Mouse (Mus musculus) T-helper 1 cell (primary cell): Measurements from ENCODE around the gene Mapk7.

Experiments used
- in situ Hi-C: fragments of 300-600 bp; cut with MboI, MseI; formaldehyde crosslinking; loops from one replicate; pipeline ENCODE4 v1.15.1; 2025; ENCODE audit warnings: high pct_unique_total_duplicates

Mapk7 gene

DNA sequence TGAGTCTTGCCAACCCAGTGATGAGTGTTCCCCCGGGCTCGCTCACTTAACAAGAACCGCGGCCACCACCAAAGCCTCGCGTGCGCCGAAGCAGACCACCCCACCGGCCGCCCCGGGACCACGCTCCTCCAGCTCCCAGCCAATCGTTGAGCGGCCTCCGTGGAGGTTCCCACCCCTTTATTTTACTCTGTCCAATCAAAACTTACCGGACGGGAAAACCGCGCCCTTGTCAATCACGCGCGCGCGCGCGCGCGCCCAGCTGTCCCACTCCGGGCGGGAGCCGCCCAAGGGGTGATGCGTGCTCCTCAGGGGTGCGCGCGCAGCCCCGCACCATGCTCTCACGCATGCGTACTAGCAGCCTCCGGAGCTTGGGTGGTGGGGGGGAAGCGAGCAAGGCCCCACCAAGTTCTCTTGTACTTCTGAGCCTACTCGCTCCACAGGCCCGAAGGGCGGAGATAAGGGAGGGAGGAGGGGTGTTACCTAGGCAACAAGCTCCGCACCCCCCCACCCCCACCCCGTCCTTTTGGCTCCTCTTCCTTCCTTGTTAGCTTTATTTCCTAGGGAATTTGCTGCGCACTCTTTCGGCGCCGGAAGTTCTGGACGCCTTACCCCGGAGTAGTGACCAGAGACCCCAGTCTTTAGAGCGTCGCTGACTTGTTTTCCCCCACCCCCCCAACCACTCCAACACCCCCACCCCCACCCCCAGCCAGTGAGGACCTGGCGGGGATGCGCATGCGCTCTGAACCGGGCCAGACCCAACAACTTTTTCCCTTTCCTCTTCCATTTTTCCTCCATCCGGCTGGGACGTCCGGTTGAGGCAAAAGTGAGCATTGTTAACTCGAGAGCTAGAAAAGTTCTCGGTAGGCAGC lies at the start of gene Mapk7:
Mapk7 (minus strand) TSS at position 278 of the 869 bp plus-strand sequence.
- in situ Hi-C loops, result no loop called here

- in situ Hi-C loops, result no loop called here
Measured at GRCm38 (mm10) chr11:61541106-61541505, 46.9 kb upstream of the Mapk7 start.

DNA sequence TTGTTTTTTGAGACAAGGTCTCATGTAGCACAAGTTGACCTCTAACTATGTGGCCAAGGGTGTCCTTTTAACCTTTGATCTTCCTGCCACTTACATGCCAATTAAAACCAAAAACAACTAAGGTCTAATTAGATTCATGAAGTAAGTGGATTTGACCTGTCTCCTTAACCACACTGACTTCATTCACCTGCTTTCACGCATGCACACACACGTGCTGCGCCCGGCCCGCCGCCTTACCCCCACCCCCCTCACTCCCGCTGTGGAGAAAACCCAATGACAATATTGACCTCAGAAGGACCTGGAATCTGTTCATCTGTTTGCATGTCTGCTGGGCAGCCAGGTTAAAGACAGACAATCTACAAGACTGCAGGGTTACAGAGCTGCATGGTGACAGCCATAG lies 46.4 kb upstream of the Mapk7 start:
- in situ Hi-C loops, result no loop called here

GRCm38 (mm10) chr11:61537362-61537761 lies 43.2 kb upstream of the Mapk7 start:
- in situ Hi-C loops, result no loop called here

DNA sequence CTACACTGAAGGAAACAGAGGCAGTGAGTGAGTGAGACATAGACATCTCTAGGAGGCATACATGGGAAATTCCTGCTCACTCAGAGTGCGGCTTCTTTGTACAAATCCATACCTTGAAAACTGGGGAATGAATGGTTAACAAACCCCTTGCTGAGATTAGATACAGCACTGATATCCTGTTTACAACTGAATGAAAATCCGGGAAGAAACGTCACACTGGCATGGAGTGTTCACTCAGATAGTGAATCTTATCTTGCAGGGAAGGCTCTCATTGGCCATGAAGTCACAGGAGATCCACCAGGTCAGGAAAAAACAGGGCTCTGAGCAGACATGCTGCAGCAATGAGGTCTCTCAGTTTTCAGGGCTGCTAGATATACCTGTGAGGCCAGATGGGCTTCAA lies 42.7 kb upstream of the Mapk7 start:
- in situ Hi-C loops, result no loop called here

GRCm38 (mm10) chr11:61535530-61535929 lies 41.3 kb upstream of the Mapk7 start:
- in situ Hi-C loops, result no loop called here

DNA sequence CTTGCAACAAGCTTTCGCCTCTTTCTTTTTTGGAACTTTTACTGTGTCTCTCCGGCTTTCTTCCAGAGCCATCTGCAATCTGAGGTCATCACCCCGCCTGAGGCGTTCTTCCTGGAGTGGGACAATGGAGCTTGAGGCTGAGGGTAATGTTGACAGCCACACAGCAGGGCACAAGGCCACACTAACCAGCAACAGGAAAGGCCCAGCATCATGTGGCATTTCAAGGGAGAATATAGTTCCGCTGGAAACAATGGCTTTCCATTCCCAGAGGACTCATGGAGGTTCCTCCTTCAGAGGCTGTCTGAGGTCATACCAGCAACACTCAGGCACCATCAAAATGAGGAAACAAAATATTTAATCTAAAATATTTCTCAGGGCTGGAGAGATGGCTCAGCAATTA lies 39.4 kb upstream of the Mapk7 start:
- in situ Hi-C loops, result no loop called here

GRCm38 (mm10) chr11:61532820-61533219 lies 38.6 kb upstream of the Mapk7 start:
- in situ Hi-C loops, result no loop called here

GRCm38 (mm10) chr11:61529268-61529713 lies 35.1 kb upstream of the Mapk7 start:
- in situ Hi-C loops, result no loop called here

- in situ Hi-C loops, result no loop called here
Measured at GRCm38 (mm10) chr11:61526872-61527271, 32.7 kb upstream of the Mapk7 start.

DNA sequence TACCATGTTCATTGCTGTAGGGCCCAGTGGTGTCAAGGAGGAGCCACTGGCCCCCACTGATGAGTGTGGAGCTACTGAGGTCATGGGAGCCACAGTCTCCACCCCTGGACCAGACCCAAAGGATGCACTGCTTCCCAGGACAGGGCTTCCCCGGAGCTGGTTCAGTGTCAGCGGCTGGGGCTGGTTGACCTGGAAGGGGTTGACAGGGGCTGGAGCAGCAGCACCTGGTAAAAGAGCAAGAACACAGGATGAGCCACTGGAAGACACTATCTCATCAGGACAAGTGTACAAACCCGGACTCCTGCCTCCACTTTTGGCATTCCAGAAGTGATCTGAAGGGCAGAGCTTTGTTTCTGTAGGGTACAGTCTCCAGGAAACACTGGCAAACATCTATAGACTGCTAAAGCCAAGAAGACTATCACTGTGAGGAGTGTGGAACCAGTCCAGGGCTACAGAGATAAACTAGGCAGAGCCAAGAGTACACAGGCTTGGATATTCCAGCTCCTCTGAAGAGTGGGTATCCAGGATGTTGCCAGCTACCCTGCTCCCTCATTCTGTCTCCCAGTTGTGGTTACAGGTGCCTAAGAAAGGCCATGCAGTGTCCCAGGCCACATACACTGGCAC lies 25.4 kb upstream of the Mapk7 start:
- in situ Hi-C loops, result no loop called here

GRCm38 (mm10) chr11:61518871-61519270 lies 24.7 kb upstream of the Mapk7 start:
- in situ Hi-C loops, result no loop called here

GRCm38 (mm10) chr11:61517971-61518370 lies 23.8 kb upstream of the Mapk7 start:
- in situ Hi-C loops, result no loop called here

GRCm38 (mm10) chr11:61514953-61515352 lies 20.7 kb upstream of the Mapk7 start:
- in situ Hi-C loops, result no loop called here

- in situ Hi-C loops, result loop anchor here (5.0 kb wide), 2 partner anchors 92 to 1627 kb away; no protein-coding TSS in a partner anchor
Measured at GRCm38 (mm10) chr11:61504713-61505257, 10.6 kb upstream of the Mapk7 start, which contains the start of gene B9d1. Gene B9d1, plus strand, starts transcription at chr11:61505144.

DNA sequence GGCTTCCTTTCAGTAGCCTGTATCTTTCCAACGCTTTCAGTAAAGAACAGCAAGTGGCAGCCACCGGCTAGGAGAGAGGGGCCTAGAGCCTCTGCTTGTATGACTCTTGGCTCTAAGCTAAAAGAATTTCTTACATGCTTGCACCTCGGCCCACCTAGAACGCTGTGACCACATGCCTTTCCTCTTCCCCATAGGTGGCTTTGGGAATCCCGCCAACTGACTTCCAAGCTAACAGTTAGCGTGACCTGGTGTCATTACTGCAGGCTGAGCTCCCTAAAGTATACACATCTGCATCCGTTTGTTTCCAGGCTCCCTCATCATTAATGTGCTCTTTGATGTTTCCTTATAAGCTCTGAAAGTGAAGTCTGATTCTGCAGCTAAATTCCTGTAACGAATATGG lies 9.7 kb upstream of the Mapk7 start:
- in situ Hi-C loops, result loop anchor here (5.0 kb wide), 1 partner anchor 1627 kb away; no protein-coding TSS in a partner anchor

- in situ Hi-C loops, result no loop called here
Measured at GRCm38 (mm10) chr11:61498736-61499504, 4.7 kb upstream of the Mapk7 start.

DNA sequence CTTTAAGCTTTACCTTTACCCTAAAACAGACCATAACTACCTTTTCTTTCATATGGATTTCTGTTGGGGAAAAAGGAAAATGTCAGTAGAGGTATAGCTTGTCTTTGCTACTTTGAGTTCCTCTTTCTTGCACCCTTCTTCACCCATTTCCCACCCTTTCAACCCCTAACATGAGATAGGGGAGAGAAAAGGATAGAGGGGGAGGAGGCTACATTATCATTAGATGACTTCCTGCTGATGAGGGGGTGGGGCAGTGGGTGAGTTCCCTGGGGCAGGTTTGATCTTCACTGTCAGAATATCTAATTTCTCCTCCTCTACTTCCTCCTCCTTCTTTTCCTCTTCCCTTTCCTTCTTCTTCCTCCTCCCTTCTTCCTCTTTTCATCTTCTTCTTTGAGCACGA lies 3.3 kb upstream of the Mapk7 start:
- in situ Hi-C loops, result no loop called here

- in situ Hi-C loops, result no loop called here
Measured at GRCm38 (mm10) chr11:61495528-61495927, 1.3 kb upstream of the Mapk7 start.

- in situ Hi-C loops, result no loop called here
Measured at GRCm38 (mm10) chr11:61493525-61494128, 579 bp downstream of the Mapk7 start.

GRCm38 (mm10) chr11:61492749-61493401 lies 1.3 kb downstream of the Mapk7 start:
- in situ Hi-C loops, result no loop called here
